Mouse (Mus musculus) left cerebral cortex, adult 8-10 months (tissue): ENCODE measurements around the gene Dao. TPM values are rescaled to one million over a fixed set of nuclear protein-coding genes. Genes with fewer than 3 reads are reported as not detected.

Source experiments
- DNase-seq, 2 experiments: peaks; one replicate each; pipeline ENCODE4 v3.0.0; 2022; ENCODE audit warnings: low spot score in 2 of 2
- total RNA-seq, 4 experiments: library from RNA; stranded (reverse); gene quantifications; 2 replicates each; pipeline ENCODE4 v1.2.4; 2022

The Dao gene
- total RNA-seq, 4 experiments from 2014 or later, result 0.30 TPM; not detected in 3

DNA sequence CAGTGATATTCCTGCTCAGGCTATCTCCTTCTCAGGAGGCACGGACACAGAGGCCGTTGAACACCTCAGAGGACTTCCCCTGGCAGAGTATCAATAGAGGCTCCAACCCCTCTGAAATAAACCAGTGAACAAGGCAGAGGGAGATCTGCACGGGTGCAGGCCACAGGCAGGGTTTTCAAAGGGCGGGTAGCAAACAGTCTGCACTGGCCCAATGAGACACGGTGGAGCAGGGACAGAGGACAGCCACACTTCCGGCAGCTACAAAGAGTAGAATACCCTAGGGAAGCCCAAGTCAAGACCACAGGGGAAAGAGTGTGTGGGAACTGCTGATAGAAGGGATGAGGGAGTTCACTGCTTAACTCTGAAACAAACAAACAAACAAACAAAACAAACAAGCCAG, 20.0 kb upstream of the Dao start:
- no peak for DNase-seq

- DNase-seq, result no peak
Observed at GRCm38 (mm10) chr5:113984025-113984740, 19.3 kb upstream of the Dao start.

DNA sequence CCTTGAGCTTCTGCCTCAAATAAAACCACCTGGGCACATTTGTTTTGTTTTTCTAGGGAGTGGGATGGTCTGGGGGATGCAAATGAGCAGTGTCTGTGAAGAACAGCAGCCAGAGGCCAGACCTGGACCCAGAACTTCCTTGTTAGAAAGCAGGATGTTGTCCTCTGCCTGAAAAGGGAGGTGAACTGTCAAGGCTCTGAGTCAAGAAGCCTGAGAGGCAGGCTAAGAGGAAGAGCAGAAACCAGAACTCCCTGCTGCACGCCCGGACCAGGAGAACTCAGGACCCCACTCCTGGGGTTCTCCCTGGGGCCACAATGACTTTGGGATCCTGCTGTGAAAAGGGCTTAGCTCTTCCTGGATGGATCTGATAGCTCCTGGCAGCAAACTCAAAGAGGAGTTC, 17.8 kb upstream of the Dao start:
- no peak for DNase-seq

DNA sequence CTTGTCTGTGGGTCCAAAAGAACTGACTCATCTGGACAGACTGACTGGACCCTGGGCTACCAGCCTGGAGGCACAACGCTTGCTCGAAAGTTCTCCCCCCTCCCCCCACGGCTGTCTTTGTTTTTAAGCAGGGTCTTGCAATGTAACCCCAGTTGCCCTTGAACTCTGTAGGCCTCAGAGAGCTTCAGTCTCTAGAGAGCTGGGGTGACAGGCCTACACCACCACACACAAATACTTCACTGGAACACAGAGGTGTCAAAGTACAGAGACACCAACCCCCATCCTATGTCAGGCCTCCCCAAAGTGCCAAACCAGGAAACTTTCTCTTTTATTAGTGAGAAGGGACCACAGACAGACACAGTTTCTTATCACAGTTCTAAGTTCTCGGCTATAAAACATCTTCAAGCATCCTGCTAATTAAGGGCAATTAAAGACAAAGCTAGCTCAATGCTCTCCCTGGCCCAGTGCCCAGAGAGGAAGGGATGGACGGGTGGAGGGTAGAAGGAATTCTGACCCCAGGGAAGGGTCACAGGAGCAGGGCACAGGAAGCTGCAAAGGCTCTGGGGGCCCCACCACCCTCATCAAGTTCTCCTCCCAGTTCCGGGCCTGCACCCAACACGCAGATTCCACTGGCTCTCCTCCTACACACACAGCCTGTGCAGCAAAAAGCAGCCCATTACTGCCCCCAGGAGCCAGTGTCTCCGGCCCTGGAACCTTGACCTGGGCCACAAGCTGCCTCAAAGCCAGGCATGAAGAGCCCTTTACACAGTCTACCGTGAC, 17.1 kb upstream of the Dao start:
- DNase-seq, result no peak

DNA sequence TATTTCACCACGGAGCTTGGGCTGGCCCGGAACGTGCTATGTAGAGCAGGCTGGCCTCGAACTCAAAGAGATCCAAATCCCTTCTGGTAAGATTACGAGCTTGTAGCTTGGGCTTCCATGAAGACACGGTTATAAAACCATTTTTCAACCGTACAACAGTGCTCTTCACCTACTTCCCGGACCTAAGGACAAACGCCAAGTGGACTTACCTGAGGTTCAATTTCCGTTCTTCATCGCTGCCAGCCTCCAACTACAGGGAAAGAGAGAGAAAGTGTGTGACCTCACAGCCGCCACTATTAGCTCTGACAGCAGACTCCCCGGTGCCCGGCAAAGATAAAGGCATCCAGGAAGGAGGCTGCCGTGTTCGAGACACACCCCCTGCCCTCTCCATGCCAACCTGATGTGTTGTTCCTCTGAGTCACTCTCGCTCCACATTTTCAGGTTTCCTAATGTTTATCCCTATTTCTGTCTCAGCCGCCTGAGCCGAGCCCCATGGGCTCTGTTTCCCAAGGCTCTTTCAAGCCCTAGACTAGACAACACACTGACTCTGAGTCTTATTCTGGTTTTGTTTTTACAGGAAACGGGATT, 14.0 kb upstream of the Dao start:
- DNase-seq, result no peak

DNA sequence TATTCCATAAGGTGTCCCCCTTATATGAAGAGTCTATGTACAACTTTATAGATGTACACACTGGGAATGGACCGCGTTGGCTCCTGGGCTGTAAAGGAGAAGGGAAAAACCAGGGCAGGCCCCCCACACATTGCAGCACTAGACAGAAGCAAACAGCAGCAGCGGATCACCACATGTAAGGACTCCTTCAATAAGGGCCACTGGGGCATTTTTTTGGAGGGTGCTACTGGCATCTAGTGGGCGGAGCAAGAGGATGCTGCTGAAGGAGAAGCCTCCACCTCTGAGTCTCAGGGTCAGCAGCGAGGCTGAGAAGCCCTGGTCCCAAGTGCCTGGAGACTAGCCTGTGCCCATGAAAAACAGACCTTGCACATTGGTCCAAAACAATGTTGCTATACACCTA, 12.9 kb upstream of the Dao start:
- no peak for DNase-seq

DNA sequence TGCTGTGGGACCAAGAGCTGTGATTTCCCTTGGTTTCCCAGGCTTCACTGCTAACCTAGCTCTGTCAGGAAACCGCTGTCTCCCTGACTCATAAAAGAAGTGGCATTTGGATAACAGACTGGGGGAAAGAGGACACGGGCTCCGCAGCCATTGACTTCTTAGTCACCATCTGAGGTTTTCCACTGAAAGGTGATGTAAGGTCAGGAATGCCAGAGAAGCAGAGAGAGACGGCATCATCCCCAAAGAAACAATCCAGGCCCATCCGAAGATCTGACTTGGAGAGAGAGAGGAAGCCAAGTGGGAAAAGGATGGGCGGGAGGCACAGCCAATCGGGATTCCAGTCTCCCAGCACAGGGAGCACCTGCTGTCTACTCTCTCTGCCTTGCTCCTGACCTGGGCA, 12.4 kb upstream of the Dao start:
- DNase-seq, result no peak

GRCm38 (mm10) chr5:113992339-113992831, 11.1 kb upstream of the Dao start:
- no peak for DNase-seq

DNA sequence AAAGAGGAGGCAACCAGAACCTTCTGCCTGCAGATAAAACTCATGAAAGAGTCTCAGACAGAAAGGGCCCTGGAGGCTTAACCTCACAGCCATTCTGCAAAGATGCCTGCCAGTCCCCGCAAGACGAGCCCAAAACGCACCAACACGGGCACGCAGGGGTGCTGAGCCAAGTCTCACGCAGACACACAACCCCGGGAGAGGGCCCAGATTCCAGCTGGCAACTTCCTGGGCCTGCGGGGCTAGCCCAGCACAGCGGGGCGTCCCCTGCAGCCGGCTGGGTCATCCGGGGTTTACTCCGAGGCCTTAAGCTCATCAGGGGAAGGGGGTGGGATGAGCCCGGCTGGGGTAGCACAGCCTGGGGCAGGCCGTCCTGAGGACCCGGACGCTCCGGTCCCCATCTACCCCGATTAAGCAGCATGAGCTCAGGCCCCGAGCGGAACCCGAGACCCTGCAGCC, 10.4 kb upstream of the Dao start:
- DNase-seq, result peak in 1 of 2 experiments; percentile 33

DNA sequence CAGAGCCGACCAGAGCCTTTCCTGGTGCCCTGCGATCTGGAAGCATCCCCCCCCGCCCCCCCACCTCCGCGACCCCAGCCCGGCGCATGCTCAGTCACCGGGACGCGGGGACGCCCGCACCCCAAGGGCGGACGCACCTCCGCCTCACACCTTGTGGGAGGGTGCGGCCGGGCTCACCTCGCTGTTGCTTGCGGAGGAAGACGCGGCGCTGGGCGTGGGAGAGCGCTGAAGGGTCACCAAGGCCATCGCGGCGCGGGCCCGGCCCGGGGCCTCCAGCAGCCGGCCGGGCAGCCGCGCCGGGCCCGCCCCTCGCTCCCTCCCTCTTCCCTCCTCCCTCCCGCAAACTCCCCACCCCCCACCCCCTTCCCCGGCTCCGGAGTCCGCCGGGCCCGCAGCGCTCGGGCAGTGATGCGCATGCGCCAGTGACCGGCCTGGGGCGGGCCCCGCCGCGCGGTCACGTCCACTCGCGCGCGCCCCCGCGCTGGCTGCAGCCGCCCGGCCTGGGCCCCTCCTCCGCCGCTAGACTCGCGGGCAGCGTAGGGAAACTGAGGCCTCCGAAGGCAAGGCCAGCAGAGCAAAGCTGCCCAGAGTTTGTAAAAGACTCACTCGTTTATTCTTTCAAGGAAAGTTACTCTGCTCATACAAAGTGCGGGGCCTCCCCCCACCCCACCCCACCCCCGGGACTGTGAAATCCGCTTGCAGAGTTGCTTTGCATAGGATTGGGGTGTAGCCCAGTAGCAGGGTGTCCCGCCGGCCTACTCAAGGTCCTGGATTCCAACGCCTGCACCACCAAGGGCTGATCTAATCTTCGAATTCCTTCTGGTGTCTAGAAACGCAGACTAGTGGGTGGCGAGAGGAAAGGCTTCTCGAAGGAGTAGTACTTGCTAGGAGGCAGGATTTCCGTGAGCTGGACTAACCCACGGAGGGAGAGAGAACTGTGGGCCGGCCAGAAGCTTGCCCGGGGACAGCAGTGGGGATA, 9.7 kb upstream of the Dao start, which contains the start of gene Ssh1:
Gene Ssh1 (minus strand): TSS at position 408 of the 979 bp plus-strand sequence.
- DNase-seq, result peak; percentile 75 to 77

- DNase-seq, result no peak
Observed at GRCm38 (mm10) chr5:113996458-113996857, 7.0 kb upstream of the Dao start.

- DNase-seq, result no peak
Observed at GRCm38 (mm10) chr5:113999382-113999781, 4.1 kb upstream of the Dao start.

- no peak for DNase-seq
Observed at GRCm38 (mm10) chr5:114004573-114004972, 1.1 kb downstream of the Dao start.

DNA sequence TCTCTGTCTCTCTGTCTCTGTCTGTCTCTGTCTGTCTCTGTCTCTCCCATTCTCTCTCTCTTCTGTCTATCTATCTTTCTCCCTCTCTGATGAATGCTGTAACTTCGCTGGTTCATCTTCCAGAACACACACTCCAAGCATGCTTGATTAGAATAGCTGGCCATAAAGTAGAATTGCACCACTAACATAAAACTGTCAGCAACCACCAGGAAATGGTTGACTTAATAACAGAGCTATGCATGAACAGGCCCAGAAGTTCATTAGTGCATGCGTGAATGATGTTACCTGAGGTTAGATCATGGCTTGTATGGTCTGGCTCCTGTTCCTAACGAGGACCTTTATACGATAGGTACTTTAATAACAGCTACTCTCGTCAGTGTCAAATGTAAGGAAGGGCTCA, 1.6 kb downstream of the Dao start:
- no peak for DNase-seq

DNA sequence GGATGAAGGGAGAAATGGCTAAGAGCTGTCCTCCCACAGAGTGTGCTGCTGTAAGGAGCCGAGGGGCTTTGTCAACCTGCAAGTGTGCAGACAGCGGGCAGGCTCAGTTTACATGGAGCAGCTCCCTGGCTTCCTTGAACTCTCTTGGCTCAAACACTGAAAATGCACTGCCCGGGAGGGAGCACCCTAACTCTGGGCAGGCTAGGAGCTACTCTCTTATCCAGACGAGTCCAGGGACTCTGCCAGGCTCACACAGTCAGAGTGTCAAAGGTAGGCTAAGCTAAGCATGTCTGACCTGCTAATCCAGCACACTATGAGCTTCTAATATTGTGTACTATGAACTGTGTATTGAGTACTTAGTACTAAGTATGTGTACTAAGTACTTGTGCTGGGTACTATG, 3.5 kb downstream of the Dao start:
- no peak for DNase-seq

- DNase-seq, result no peak
Observed at GRCm38 (mm10) chr5:114007753-114008453, 4.4 kb downstream of the Dao start.

GRCm38 (mm10) chr5:114009049-114009448, 5.5 kb downstream of the Dao start:
- DNase-seq, result no peak

DNA sequence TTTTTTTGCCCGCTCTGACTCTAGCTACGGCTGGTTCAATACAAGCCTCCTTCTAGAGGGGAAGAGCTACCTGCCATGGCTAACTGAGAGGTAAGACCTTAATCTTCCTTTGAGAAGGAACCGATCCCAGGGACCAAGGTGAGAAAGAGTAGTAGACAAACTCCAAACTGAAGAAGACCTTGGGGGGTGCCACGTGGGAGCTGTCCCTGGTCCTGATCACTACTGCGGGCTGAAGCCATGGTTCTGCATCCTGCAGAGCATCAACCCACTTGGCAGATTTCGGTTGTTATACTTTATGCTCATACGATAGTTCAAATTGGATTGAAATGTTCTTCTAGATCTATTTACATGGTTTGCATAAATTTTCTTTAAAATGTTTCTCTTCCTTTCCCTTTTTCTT, 11.6 kb downstream of the Dao start:
- DNase-seq, result no peak

- no peak for DNase-seq
Observed at GRCm38 (mm10) chr5:114024390-114024789, 20.9 kb downstream of the Dao start.

DNA sequence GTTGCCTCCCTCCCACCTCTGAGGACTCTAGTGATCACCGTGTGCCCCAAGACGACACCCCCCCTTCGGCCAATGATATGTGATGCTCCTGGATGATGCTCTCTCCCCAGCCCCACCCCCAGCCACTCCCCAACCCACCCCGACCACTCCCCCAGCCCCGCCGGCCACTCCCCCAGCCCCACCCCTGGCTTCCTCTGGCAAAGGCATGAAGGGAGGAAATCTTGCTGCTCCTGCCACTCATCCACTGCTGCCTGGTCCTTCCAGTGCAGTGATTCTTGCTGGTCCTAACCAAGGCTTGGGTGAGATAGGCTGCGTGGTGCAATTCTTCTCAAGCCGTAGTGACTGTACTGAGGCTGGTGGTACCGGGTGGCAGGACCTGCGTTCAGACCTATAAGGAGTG, 21.4 kb downstream of the Dao start:
- DNase-seq, result no peak
